ENCODE assay signal across 12 mouse cellular contexts in genomic region chr2:7025594-7025993, GRCm38 (mm10).
DNase-seq lines count a peak whose midpoint lies in the region; ATAC-seq and TF ChIP-seq lines count a peak whose summit lies in the region.
"Had no signal": no experiment of that assay in that cellular context is flagged by ENCODE, and none has a peak within 500 bp of the region (broad histone marks: within the 10 kb centered on the region; RNA-seq: fewer than 3 reads in every experiment).

No protein-coding gene starts in this region.

- no peaks in the 10 kb centered on the region for H3K27me3 ChIP-seq in heart, embryonic 12.5 days (replicated peaks)
- H3K27me3 ChIP-seq in intestine, embryonic 16.5 days (replicated peaks; ENCODE audit: control insufficient read depth, insufficient read depth, low read length), result no peaks in the 10 kb centered on the region
- H3K27me3 ChIP-seq in lung, embryonic 14.5 days (ENCODE audit: insufficient read depth, low read length), result no peaks in the 10 kb centered on the region
- H3K27me3 ChIP-seq: forebrain, embryonic 15.5 days; midbrain, embryonic 13.5 days; Patski had no signal

- H3K9ac ChIP-seq in heart, embryonic 12.5 days, result no peak overlapping the region
- H3K9ac ChIP-seq in intestine, embryonic 16.5 days (ENCODE audit: low read depth, low read length), result no peak overlapping the region
- no peak overlapping the region for H3K9ac ChIP-seq in lung, embryonic 14.5 days
- H3K9ac ChIP-seq: forebrain, embryonic 15.5 days; midbrain, embryonic 13.5 days had no signal

- 57% methylated on average over 5 of the region's 5 CpGs for WGBS in heart, embryonic 12.5 days
- WGBS in intestine, embryonic 16.5 days, result 48% methylated on average over 5 of the region's 5 CpGs
- 20% methylated on average over 5 of the region's 5 CpGs for WGBS in lung, embryonic 14.5 days

- peak; percentile 95 for DNase-seq in heart, adult 11 months
- DNase-seq in brain, adult 2 months (ENCODE audit: low read depth, low spot score), result peak; percentile 52
- peak; percentile 82 for DNase-seq in lung, embryonic 14.5 days
- no peak for DNase-seq in frontal cortex, postnatal 25 days (ENCODE audit: low spot score in 2 of 2)
- DNase-seq in retina, postnatal 1 day, result no peak
- DNase-seq: embryo, embryonic 11 days had no signal

- H3K9me3 ChIP-seq in heart, embryonic 12.5 days (replicated peaks), result no peaks in the 10 kb centered on the region
- H3K9me3 ChIP-seq in intestine, embryonic 16.5 days (ENCODE audit: control insufficient read depth, low read length), result no peaks in the 10 kb centered on the region
- H3K9me3 ChIP-seq in lung, embryonic 14.5 days (ENCODE audit: low read depth, low read length), result no peaks in the 10 kb centered on the region
- H3K9me3 ChIP-seq: forebrain, embryonic 15.5 days; midbrain, embryonic 13.5 days had no signal

- 0 out of 2 replicates have a peak, but pooled peaks cover 4% of the 10 kb centered on the region for H3K36me3 ChIP-seq in heart, embryonic 12.5 days
- no peaks in the 10 kb centered on the region for H3K36me3 ChIP-seq in intestine, embryonic 16.5 days (ENCODE audit: control insufficient read depth, insufficient read depth, low read length)
- no peaks in the 10 kb centered on the region for H3K36me3 ChIP-seq in lung, embryonic 14.5 days (ENCODE audit: insufficient read depth)
- H3K36me3 ChIP-seq: forebrain, embryonic 15.5 days; midbrain, embryonic 13.5 days had no signal

- no peak overlapping the region for H3K4me3 ChIP-seq in heart, embryonic 12.5 days
- H3K4me3 ChIP-seq in intestine, embryonic 16.5 days (ENCODE audit: low read length), result no peak overlapping the region
- no peak overlapping the region for H3K4me3 ChIP-seq in lung, embryonic 14.5 days (ENCODE audit: low read depth, low read length)
- H3K4me3 ChIP-seq: forebrain, embryonic 15.5 days; midbrain, embryonic 13.5 days had no signal

- no peak overlapping the region for H3K4me2 ChIP-seq in heart, embryonic 12.5 days
- no peak overlapping the region for H3K4me2 ChIP-seq in intestine, embryonic 16.5 days (ENCODE audit: low read depth, low read length)
- H3K4me2 ChIP-seq in lung, embryonic 14.5 days, result no peak overlapping the region
- H3K4me2 ChIP-seq: forebrain, embryonic 15.5 days; midbrain, embryonic 13.5 days had no signal

- no peaks in the 10 kb centered on the region for H3K4me1 ChIP-seq in heart, embryonic 12.5 days (replicated peaks)
- no peaks in the 10 kb centered on the region for H3K4me1 ChIP-seq in intestine, embryonic 16.5 days (ENCODE audit: control insufficient read depth, insufficient read depth, low read length)
- H3K4me1 ChIP-seq in lung, embryonic 14.5 days (ENCODE audit: insufficient read depth), result no peaks in the 10 kb centered on the region
- H3K4me1 ChIP-seq: forebrain, embryonic 15.5 days; midbrain, embryonic 13.5 days had no signal

- H3K27ac ChIP-seq in heart, embryonic 12.5 days (ENCODE audit: poor library complexity, severe bottlenecking), result no peak overlapping the region
- H3K27ac ChIP-seq in intestine, embryonic 16.5 days (ENCODE audit: low read length), result no peak overlapping the region
- no peak overlapping the region for H3K27ac ChIP-seq in lung, embryonic 14.5 days (ENCODE audit: low read depth)
- H3K27ac ChIP-seq: forebrain, embryonic 15.5 days; midbrain, embryonic 13.5 days had no signal

- ATAC-seq in heart, embryonic 12.5 days (ENCODE audit: insufficient number of reproducible peaks, low FRiP score), result no peak
- peak; percentile 56; the same call in 1 of the 2 replicates for ATAC-seq in intestine, embryonic 16.5 days
- ATAC-seq in lung, embryonic 14.5 days (ENCODE audit: insufficient read depth), result peak; percentile 92
- no peak for ATAC-seq in erythroid progenitor cell, adult 5-6 weeks (replicated peaks; ENCODE audit: low FRiP score, poor library complexity, severe bottlenecking)
- ATAC-seq: forebrain, embryonic 15.5 days; midbrain, embryonic 13.5 days; Patski had no signal

- no peak for TF ChIP-seq CTCF in lung, embryonic 14.5 days (IDR thresholded peaks at IDR 0.05; ENCODE audit: low read depth)

Comparison
In these comparisons a context has a peak if more than half of its experiments do, and no peak if none do; other contexts are left out.
1. DNase-seq: peak in heart, adult 11 months (single experiment), brain, adult 2 months (single experiment) and lung, embryonic 14.5 days (single experiment); none in frontal cortex, postnatal 25 days (0 of 2) and retina, postnatal 1 day (single experiment).
2. ATAC-seq: peak in intestine, embryonic 16.5 days (single experiment) and lung, embryonic 14.5 days (single experiment); none in heart, embryonic 12.5 days (single experiment) and erythroid progenitor cell, adult 5-6 weeks (single experiment).